Mouse (Mus musculus) common myeloid progenitor, adult 5-6 weeks (primary cell): ENCODE data around the gene Tlk1. TPM values are rescaled to one million over a fixed set of nuclear protein-coding genes. Genes with fewer than 3 reads are reported as not detected.
"Not testable (repeated sequence)": the region's sequence is repeated elsewhere in the genome, so short reads cannot be mapped to it uniquely, and the experiment has no call there.

Experiments used
- ATAC-seq: replicated peaks from 2 replicates; pipeline ENCODE4 v1.8.0; 2016; ENCODE audit warnings: low read depth, mild to moderate bottlenecking, moderate TSS enrichment, inconsistent platforms; ENCODE audit not compliant: poor library complexity, severe bottlenecking
- total RNA-seq: library from RNA; stranded (forward); fragments of 200-1000, 187-1606 nt; gene quantifications from 2 replicates; pipeline ENCODE4 v1.2.3, GENCODE M21; 2017

Tlk1 gene
- total RNA-seq, 1 experiment from 2014 or later, result 89.8 TPM

- ATAC-seq, result not testable (repeated sequence)
Measured at GRCm38 (mm10) chr2:70803696-70804095, 21.8 kb downstream of the Tlk1 start.

GRCm38 (mm10) chr2:70802658-70803057 lies 22.9 kb downstream of the Tlk1 start:
- ATAC-seq, result no peak

- ATAC-seq, result no peak
Measured at GRCm38 (mm10) chr2:70801543-70801942, 24.0 kb downstream of the Tlk1 start.

- no peak for ATAC-seq
Measured at GRCm38 (mm10) chr2:70800396-70800795, 25.1 kb downstream of the Tlk1 start.

GRCm38 (mm10) chr2:70793276-70793675 lies 32.3 kb downstream of the Tlk1 start:
- no peak for ATAC-seq

DNA sequence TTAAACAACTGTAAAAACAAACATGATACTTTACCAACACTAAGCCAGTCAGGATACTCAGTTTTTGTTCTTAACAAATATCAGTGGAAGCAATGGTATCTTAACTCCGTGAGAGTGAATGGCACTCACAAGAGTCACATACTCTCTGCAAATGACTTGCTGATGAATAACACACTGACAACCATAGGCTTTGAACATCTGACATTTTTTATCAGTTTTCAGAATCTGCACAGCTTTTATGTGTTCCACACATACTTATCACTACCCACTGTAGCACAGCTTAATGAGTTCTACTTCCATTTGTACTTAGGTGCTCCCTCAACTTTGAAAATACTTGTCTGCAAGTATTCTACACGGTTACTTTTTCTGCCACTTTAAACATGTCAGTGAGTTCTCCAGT lies 35.3 kb downstream of the Tlk1 start:
- no peak for ATAC-seq

- no peak for ATAC-seq
Measured at GRCm38 (mm10) chr2:70789331-70789730, 36.2 kb downstream of the Tlk1 start.

- ATAC-seq, result no peak
Measured at GRCm38 (mm10) chr2:70784447-70784846, 41.1 kb downstream of the Tlk1 start.

GRCm38 (mm10) chr2:70783504-70783903 lies 42.0 kb downstream of the Tlk1 start:
- ATAC-seq, result no peak

GRCm38 (mm10) chr2:70779634-70780033 lies 45.9 kb downstream of the Tlk1 start:
- peak; percentile 94 for ATAC-seq

GRCm38 (mm10) chr2:70776744-70777143 lies 48.8 kb downstream of the Tlk1 start:
- ATAC-seq, result no peak

DNA sequence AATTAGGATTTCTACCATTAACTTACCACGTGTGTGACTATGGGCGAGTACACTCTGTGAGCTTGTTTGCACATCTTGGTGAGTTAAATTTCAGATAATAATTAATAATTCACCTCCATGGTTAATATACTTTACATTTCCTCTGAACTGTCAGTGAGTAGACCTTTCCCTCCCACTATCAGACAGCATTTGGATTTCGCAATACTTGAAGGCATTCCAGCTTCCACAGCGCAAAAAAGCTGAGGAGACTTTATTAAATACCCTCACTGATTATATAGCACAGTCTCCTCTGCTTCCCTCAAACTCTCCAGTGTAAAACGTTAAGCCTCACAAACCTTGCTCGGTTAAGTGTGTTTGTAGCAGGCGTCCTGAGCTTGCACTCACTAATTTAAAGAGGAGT lies 60.8 kb downstream of the Tlk1 start:
- ATAC-seq, result no peak

DNA sequence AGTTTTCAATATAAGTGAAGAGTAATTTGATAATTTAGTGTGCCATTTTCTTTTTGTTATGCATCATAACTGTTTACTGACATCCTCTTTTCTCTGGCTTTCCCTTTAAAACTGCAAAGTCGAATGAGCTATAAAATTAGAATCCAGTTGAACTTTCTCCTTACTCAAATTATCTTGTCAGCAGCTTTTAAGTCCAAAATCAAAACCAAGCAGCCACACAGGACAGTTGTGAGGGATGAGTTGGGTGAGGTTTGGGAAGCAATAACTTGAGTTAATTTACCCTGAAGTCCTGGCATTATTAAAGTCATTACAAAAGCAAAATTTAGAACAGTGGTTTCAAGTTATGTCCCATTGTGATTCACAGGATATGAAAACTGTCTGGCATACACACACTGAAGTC lies 62.8 kb downstream of the Tlk1 start:
- ATAC-seq, result no peak

DNA sequence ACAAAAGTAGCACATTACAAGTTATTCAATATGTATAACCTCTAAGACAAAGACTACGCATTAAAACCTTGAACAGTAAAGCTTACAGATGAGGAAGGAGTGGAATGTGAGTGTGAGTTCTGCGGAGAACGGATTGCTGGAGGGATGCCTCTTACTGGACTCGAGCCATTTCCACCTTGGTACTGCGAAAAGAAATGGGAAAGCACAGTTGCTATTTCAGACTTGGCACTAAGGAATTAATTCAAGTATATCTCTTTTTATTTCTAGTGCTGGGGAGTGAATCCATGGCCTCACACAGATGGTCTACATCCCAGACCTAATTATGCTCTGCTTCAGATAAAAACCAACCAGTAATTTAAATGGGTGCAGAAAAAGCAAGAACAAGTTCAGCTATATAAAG lies 73.4 kb downstream of the Tlk1 start:
- ATAC-seq, result no peak

DNA sequence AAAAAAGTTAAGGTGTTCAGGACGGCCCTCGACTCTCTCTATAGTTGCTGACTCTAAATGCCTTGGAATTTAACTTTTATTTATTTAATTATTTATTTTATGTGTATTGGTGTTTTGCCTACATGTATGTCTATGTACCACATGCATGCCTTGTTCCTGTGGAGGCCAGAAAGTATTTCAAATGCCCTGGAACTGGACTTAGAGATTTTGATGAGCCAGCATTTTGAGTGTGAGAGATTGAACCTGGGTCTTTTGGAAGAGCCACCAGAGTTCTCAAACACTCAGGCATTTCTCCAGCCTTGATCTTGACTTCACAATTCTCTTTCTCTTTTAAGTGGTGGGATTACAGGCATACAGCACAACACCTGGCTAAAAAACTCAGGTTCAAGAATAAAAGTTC lies 73.9 kb downstream of the Tlk1 start:
- no peak for ATAC-seq

DNA sequence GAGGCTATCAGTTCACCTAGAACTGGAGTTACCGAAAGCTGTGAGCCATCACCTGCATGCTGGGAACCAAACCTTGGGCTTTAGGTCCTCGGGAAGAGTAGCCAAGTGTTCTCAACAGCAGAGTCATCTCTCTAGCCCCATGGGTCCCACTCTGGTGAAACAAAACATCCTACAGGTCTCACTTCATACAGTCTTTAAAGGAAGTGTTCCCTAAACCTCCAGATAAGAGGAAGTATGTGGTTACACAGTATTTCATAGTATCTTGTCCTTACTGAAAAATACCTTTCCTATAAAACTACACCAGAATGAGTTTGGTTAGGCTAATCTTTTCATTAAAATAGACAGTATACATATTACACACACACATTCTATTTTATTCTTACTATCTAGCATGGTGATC lies 82.9 kb downstream of the Tlk1 start:
- ATAC-seq, result peak; percentile 74

GRCm38 (mm10) chr2:70741901-70742300 lies 83.6 kb downstream of the Tlk1 start:
- no peak for ATAC-seq

DNA sequence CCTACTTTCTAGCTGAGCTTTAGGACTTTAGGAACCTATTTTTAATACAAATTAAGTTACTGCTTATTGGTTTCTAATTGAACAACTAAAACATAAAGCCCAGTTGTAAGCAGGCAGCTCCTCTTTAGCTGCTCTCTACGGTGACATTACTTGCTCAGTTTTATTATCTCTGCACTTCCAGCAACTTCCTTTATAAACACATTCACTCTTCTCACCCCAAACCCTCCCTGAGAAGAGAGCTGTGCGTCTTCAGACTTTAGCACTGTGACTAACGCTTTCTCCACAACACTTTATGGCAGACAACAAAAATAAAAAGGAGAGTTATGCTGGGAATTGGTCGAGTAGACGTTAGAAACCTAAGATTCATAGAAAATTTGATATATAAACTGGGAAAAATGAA lies 89.5 kb downstream of the Tlk1 start:
- no peak for ATAC-seq

DNA sequence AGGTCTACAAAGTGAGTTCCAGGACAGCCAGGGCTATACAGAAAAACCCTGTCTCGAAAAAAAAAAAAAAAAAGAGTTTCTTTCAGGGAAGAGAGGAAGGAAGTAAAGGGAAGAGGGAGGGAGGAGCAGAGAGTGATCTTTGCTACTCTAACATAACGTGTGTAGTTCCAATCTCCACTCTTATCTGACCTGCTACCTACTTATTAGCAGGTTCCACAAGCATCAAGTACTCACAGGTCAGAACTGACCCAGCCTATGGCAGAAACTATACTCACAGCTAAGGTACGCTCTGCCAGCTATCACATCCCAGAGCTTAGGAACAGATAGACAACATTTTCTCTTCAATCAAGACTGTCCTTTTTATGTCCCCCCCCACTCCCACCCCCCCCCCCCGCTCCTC lies 90.0 kb downstream of the Tlk1 start:
- no peak for ATAC-seq

DNA sequence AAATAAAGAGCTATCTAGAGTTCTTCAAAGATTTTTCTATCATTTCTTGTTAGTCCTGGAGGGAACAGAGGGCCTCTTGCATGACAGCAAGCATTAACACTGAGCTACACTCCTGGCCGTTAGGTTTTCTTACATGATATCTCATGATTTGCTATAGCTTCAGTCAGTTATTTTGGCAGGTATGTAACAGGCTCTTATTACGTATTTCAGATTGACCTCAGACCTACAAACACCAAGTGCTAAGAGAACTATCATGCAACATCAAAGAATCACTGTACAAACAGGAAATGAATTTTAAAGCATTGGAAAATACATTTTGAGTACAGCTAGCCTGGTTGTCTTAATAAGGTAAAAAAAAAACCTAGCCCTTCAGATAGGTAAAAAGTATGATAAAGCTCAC lies 98.4 kb downstream of the Tlk1 start:
- no peak for ATAC-seq

- ATAC-seq, result no peak
Measured at GRCm38 (mm10) chr2:70723610-70724243, 101.8 kb downstream of the Tlk1 start.

GRCm38 (mm10) chr2:70710878-70711277 lies 114.7 kb downstream of the Tlk1 start:
- no peak for ATAC-seq

GRCm38 (mm10) chr2:70710236-70710635 lies 115.3 kb downstream of the Tlk1 start:
- ATAC-seq, result no peak
